Mouse (Mus musculus) adrenal gland, postnatal 10 days (tissue): ENCODE measurements around the gene Pnma1. TPM values are rescaled to one million over a fixed set of nuclear protein-coding genes. Genes with fewer than 3 reads are reported as not detected.

Source experiments
- DNase-seq: peaks from one replicate; pipeline ENCODE4 v3.0.0; 2021; ENCODE audit warnings: mixed read lengths
- total RNA-seq, 2 experiments: library from RNA; stranded (reverse); gene quantifications; 2 replicates each; pipeline ENCODE4 v1.2.3; 2021

The Pnma1 gene
- total RNA-seq, 2 experiments from 2014 or later, result 0.30 to 0.61 TPM

- DNase-seq, result no peak
Observed at GRCm38 (mm10) chr12:84178652-84179445, 30.6 kb upstream of the Pnma1 start.

DNA sequence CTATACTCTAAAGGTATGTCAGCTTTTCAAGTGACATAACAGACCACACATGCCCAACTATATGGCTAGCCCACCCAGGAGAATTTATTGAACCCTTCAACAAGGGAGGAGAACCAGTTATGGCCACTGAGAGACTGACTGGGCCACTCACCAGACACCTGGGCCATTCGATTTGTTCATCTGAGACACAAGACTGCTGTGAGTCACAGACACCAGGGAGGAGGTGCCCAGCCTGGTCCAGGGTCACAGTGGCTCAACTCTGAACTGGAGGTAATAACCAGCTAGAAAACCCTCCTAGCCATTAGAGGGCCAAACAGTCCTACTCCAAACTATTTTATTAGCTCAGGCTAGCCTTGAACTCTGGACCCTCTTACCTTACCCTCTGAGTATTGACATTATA is 29.8 kb upstream of the Pnma1 start:
- no peak for DNase-seq

DNA sequence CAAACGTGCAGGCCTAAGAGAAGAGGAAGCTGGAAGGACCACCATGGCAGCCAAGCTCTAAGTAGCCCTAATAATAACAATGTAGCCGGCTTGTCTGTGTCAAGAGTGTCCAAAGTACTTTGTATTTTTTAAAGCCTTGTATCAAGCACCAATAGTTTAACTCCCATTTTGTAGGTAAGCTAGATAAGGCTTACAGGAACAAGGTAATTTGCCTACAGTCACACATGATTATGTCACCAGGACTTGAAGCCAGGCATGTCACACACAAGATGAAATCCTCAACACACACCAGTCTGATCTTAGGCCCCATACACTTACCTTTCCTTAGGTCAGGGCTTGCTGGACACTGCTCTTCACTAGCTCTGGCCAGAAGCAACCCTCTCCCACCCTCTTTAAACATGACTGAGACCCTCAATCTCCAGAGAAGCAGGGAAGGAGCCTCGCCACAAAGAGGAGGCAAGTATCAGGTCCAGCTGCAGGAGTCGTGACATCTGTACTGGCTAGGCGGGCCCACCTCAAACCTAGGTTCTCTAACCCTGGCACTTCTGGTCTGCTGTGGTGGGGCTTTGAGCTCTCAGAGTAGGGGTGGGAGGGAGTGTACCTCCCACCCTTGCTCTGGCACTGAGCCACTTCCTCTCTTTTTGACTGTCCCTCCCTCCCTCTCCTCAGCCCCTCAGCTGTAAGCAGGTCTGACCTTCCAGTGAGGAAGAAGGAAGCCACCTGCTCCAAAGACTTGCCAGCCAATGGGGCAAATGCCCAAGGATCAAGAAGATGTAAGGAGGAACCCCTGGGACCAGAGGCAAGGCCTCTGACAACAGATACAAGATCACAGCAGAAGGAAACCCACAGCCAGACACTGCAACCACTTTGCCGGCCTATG is 28.8 kb upstream of the Pnma1 start:
- no peak for DNase-seq

- peak; percentile 65 for DNase-seq
Observed at GRCm38 (mm10) chr12:84176126-84176769, 28.0 kb upstream of the Pnma1 start.

DNA sequence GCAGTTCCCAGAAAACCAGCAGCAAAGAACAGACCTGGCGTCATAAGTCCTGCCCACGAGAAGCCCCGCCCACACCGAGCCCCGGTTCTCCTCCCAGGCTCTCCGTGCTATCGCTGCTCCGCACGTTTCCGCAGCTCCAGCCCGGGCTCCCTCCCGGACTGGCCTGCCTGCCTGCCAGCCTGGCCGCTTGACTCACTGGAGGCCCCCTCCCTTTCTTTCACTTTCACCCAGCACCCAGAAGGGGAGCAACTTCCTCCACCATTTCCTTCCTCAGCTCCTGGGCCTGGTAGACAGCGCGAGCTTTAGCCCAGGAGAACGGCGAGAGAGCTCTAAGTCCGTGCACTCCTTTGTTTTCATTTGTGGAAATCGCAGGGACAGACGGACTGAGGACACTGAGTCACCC is 27.4 kb upstream of the Pnma1 start:
- peak; percentile 93 for DNase-seq

DNA sequence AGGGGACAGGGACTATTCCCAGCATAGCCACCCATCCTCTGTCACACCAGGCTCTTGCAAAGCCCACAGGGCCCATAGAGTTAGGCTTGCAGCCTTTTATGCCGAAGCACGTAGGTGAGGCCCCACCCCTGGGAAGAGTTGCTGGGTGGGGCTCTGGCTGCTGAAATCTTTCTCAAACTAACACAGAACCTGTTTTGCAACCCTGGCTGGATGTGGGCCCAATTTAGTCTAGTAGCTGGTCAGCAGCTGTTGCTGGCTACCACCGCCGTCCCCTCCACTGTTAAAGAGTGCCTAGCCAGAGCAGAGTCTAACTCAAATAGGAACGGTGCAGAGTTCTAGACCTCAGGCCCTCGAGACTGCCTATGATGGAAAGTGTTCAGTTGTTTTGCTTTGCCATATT is 26.6 kb upstream of the Pnma1 start:
- peak; percentile 88 for DNase-seq

GRCm38 (mm10) chr12:84174190-84174811 is 26.0 kb upstream of the Pnma1 start:
- DNase-seq, result peak; percentile 85

DNA sequence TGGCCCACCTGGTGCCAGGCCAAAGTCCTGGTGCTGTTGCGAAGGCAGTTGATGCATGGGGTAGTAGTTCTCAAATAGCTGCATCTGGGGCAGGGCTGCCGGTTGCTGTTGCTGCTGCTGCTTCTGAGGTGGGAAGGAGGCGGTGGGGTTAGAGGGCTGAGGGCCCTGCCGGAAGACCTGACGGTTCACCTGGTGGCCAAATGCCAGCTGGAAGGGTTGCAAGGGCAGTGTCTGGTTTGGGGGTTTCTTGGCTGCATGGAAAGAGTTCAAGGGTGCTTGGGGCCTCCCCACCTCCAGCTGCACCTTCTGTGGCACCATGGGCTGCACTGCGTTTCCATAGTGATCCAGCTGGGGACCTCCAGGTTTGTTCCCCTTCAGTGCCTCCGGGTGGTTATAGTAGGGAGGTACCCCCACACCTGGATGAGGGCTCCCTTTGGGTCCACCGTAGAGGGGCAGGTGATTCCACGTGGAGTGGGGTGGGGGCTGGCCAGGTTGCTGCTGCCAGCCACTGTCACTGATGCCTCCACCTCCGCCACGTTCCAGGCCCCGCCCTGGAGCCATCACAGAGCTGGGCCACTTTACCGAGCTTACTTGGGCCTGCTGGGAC is 25.1 kb upstream of the Pnma1 start:
- no peak for DNase-seq

DNA sequence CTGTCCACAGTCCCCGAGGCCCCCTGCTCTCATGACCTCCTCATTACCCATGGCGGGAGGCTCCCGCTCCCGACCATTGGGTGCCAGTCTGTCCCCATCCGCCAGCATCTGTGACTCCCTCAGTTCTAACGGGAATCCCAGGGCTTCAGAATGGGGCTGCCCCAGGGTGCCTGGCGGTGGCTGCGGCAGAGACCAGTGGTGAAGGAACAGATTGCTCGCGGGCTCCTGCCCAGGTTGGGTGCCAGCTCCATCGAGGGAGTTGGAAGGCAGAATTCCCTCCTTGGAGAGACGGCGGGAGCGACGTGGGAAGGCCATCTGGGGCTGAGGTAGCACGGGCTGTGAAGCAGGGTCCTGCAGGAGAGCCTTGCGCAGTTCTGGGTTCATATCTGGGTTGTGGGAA is 24.6 kb upstream of the Pnma1 start:
- no peak for DNase-seq

DNA sequence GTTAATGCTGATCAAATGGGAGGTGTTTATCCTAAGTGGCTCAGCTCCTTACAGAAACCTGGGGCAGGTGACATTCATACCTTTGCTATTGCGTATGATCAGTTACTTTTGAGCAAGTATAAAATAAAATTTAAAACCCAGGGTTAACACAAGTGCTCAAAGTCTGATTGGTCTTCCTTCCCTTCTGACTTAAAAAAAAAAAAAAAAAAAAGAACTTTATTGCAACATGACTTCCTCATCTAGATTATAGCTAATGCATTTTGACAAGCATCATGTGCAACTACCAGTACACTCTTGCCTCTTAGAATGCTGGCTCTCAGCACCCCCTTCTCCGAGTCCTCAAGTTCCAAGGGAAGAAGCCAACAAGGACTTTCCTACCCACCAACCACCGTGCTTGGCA is 23.9 kb upstream of the Pnma1 start:
- no peak for DNase-seq

GRCm38 (mm10) chr12:84170610-84171009 is 22.3 kb upstream of the Pnma1 start:
- no peak for DNase-seq

DNA sequence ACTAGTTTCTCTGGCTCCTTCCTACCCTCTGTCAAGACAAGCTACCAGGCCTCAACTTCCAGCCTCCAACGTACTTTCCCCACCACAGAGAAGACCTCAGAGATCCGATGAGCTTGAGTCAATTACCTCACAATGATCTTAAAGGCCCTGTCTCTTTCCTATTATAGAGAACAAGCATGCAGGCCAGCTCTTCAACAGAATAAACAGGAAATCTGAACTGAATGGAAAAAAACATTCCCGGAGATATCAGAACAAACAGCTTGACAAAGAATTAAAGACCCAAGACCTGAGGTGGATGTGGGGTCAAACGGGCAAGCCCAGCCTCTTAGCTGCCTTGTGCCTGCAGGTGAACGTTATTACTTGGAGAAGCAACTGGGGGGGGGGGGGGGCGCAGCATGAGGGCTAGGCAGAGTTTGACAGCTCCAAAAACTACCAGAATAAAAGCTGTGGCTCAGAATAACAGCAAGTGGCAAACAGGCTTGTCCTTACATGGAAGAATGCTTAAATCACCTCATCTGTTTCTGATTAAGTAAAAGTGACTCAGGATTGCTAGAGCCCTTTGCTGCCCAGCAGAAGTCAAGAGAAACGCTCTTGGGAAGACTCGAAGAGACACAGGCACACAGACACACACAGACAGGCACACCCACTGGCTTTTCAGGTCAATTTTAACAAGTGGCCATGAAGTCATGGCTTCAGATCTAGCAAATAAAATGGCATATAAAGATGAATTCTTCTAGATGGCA is 17.5 kb upstream of the Pnma1 start:
- no peak for DNase-seq

DNA sequence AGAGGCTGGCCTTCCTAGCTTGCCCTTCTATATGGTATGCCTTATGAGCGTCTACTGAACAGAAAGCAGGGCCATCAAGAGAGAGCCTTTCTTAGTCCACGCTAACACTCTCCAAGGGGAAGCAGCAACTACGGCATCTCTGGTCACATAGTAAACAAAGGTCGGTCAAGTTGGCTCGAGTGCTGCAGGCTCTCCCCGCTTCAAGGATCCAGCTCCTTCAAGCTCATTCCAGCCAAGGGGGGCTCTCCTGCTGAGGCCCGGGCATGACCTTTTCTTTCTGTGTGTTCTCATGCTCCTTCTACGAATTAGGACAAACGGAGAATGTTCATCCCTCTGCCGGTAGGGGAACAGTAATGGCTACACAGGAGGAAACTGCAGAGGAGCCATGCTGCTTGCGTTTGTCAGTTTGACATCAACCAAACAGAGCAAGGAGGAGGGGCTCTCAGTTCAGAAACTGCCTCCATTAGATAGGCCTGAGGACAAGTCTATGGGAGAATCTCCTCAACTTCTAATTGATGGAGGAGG is 15.4 kb upstream of the Pnma1 start:
- no peak for DNase-seq

GRCm38 (mm10) chr12:84163133-84163532 is 14.8 kb upstream of the Pnma1 start:
- DNase-seq, result peak; percentile 64

- DNase-seq, result no peak
Observed at GRCm38 (mm10) chr12:84161616-84162433, 13.5 kb upstream of the Pnma1 start.

- DNase-seq, result no peak
Observed at GRCm38 (mm10) chr12:84161116-84161515, 12.8 kb upstream of the Pnma1 start.

DNA sequence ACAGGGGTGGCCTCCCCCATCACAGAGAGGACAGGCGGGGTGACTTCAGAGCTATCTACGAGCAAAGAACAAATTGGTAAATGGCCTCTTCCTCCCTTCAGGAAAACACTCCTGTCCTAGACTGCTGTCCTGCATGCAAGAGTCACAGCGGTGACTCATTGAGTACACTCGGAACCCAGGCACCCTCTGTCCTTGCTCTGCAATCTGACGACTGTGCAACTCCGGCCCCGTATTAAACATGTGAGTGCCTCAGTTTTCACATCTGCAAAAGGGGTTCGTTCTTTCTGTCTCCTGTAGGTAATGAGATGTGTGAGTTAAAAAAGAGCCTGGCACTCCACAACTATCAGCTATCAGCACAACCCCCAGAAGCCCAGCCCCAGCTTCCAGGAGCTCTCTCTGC is 12.2 kb upstream of the Pnma1 start:
- DNase-seq, result no peak

GRCm38 (mm10) chr12:84158156-84158555 is 9.9 kb upstream of the Pnma1 start:
- no peak for DNase-seq

DNA sequence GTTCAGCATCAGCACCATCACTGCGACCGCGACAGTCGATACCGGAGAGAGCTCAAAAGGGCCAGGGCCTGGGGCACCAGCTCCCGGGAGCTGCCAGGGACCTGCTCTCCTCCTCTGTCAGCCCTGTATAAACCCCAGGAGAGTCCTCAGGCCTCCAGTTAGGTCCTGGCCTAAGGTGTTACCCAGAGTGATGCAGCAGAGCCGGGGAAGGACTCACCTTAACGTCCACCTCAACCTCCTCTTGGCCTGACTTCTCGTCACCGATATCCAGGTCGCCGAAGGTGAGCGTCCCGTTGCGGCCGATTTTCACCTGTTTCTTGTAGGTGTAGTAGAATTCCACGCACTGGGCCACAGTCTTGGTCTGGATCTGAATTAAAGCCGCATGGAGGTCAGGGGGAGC is 7.9 kb upstream of the Pnma1 start:
- DNase-seq, result no peak

DNA sequence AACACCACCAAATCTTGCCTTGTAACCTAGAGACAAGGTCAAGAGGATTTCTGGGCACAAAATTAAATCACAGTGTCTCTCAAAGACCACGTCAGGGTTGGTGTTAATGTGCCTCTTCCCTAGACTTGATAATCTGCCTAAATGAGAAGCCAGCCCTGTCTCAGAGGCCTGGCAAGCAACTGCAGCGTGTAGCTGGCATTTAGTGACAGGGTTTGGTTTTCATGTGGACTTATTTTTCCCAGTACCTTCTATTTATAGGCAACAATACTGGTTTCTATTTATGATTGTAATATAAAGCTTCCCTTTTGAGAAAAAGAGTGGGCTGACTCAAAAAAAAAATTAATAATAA is 7.2 kb upstream of the Pnma1 start:
- no peak for DNase-seq
